Mouse (Mus musculus): Measurements from ENCODE around the gene Oaf. TPM values are rescaled to one million over a fixed set of nuclear protein-coding genes. Genes with fewer than 3 reads are reported as not detected.

Gene Oaf
- total and polyA plus RNA-seq, 3 experiments = 57.6 to 137 TPM; not detected in 1

GRCm38 (mm10) chr9:43237111-43237775 lies 2.5 kb downstream of the Oaf start:
- no peak overlapping the region for H3K27ac ChIP-seq (ENCODE audit: control insufficient read depth, low read depth, low read length)
- peak overlapping the region; percentile 17 for H3K9ac ChIP-seq (ENCODE audit: control insufficient read depth, low read depth, low read length, poor library complexity, severe bottlenecking)
- TF ChIP-seq ZNF384 (IDR thresholded peaks at IDR 0.05; ENCODE audit: low read depth, low read length) = no peak
- no peak for TF ChIP-seq MXI1 (IDR thresholded peaks at IDR 0.05; ENCODE audit: low read depth, low read length)
- TF ChIP-seq ETS1 (IDR thresholded peaks at IDR 0.05; ENCODE audit: low read depth, low read length) = no peak
- no peak for TF ChIP-seq POLR2AphosphoS5 (IDR thresholded peaks at IDR 0.05; ENCODE audit: borderline replicate concordance, low read depth, low read length)
- no peaks in the 10 kb centered on the region for H3K9me3 ChIP-seq (replicated peaks; ENCODE audit: insufficient read depth, low read length)
- peaks cover 23 to 66% of the 10 kb centered on the region in 2 experiments for H3K4me1 ChIP-seq (ENCODE audit: control insufficient read depth in 1 of 2, insufficient read depth in 2 of 2, low read length in 2 of 2)
- no peaks in the 10 kb centered on the region for H3K27me3 ChIP-seq (ENCODE audit: control insufficient read depth in 1 of 2, insufficient read depth in 2 of 2, low read length in 2 of 2)
- peaks cover 44% of the 10 kb centered on the region for H3K79me2 ChIP-seq (ENCODE audit: control insufficient read depth, insufficient read depth, low read length, poor library complexity)
- DNase-seq (ENCODE audit: low read depth, low spot score) = no peak
- H3K36me3 ChIP-seq (ENCODE audit: control insufficient read depth in 1 of 2, insufficient read depth in 2 of 2, low read length in 2 of 2) = peaks cover 0 to 68% of the 10 kb centered on the region in 2 experiments; a peak in 3 of 4 replicates
- peak overlapping the region in 1 of 2 experiments; percentile 74; a peak in 2 of 4 replicates for H3K4me3 ChIP-seq (ENCODE audit: control insufficient read depth in 1 of 2, insufficient read depth in 1 of 2, low read depth in 2 of 2, low read length in 2 of 2)

- H3K4me3 ChIP-seq (ENCODE audit: control insufficient read depth in 1 of 2, insufficient read depth in 1 of 2, low read depth in 2 of 2, low read length in 2 of 2) = no peak overlapping the region
Observed at GRCm38 (mm10) chr9:43236576-43236975, 3.1 kb downstream of the Oaf start.

GRCm38 (mm10) chr9:43236106-43236505 lies 3.6 kb downstream of the Oaf start:
- TF ChIP-seq ELF1 (IDR thresholded peaks at IDR 0.05; ENCODE audit: low read depth, low read length) (no peak), MAZ (IDR thresholded peaks at IDR 0.05; ENCODE audit: low read depth, low read length) (no peak), MAX (IDR thresholded peaks at IDR 0.05; ENCODE audit: low read length) (no peak), ZNF384 (IDR thresholded peaks at IDR 0.05; ENCODE audit: low read depth, low read length) (no peak), POLR2A (IDR thresholded peaks at IDR 0.05; ENCODE audit: control insufficient read depth in 1 of 2, insufficient read depth in 1 of 2, low read depth in 1 of 2, low read length in 2 of 2, poor library complexity in 1 of 2) (no peak), NELFE (IDR thresholded peaks at IDR 0.05; ENCODE audit: low read depth, low read length) (no peak), CTCF (IDR thresholded peaks at IDR 0.05 in 2 of 3, conservative IDR thresholded peaks at IDR 0.05 in 1 of 3; ENCODE audit: control insufficient read depth in 1 of 3, insufficient read depth in 1 of 3, low read depth in 2 of 3, low read length in 3 of 3, poor library complexity in 1 of 3, severe bottlenecking in 1 of 3) (no peak), ZKSCAN1 (IDR thresholded peaks at IDR 0.05; ENCODE audit: low read depth, low read length) (no peak)
- no peak for DNase-seq (ENCODE audit: low read depth, low spot score)
- peak overlapping the region; percentile 86 for H3K27ac ChIP-seq (ENCODE audit: control insufficient read depth, low read depth, low read length)
- peaks cover 54% of the 10 kb centered on the region for H3K79me2 ChIP-seq (ENCODE audit: control insufficient read depth, insufficient read depth, low read length, poor library complexity)
- H3K36me3 ChIP-seq (ENCODE audit: control insufficient read depth in 1 of 2, insufficient read depth in 2 of 2, low read length in 2 of 2) = peaks cover 0 to 58% of the 10 kb centered on the region in 2 experiments; a peak in 3 of 4 replicates
- no peaks in the 10 kb centered on the region for H3K27me3 ChIP-seq (ENCODE audit: control insufficient read depth in 1 of 2, insufficient read depth in 2 of 2, low read length in 2 of 2)
- no peak overlapping the region for H3K9ac ChIP-seq (ENCODE audit: control insufficient read depth, low read depth, low read length, poor library complexity, severe bottlenecking)
- H3K4me1 ChIP-seq (ENCODE audit: control insufficient read depth in 1 of 2, insufficient read depth in 2 of 2, low read length in 2 of 2) = peaks cover 17 to 59% of the 10 kb centered on the region in 2 experiments
- no peaks in the 10 kb centered on the region for H3K9me3 ChIP-seq (replicated peaks; ENCODE audit: insufficient read depth, low read length)
- no peak overlapping the region for H3K4me3 ChIP-seq (ENCODE audit: control insufficient read depth in 1 of 2, insufficient read depth in 1 of 2, low read depth in 2 of 2, low read length in 2 of 2)

More at GRCm38 (mm10) chr9:43236576-43236975, 3.1 kb downstream of the Oaf start:
- Histone ChIP-seq H3K9me3 (replicated peaks; ENCODE audit: insufficient read depth, low read length) (no peaks in the 10 kb centered on the region), H3K9ac (ENCODE audit: control insufficient read depth, low read depth, low read length, poor library complexity, severe bottlenecking) (no peak overlapping the region), H3K4me1 (ENCODE audit: control insufficient read depth in 1 of 2, insufficient read depth in 2 of 2, low read length in 2 of 2) (peaks cover 20 to 62% of the 10 kb centered on the region in 2 experiments), H3K36me3 (ENCODE audit: control insufficient read depth in 1 of 2, insufficient read depth in 2 of 2, low read length in 2 of 2) (peaks cover 0 to 62% of the 10 kb centered on the region in 2 experiments; a peak in 3 of 4 replicates), H3K79me2 (ENCODE audit: control insufficient read depth, insufficient read depth, low read length, poor library complexity) (peaks cover 51% of the 10 kb centered on the region), H3K27ac (ENCODE audit: control insufficient read depth, low read depth, low read length) (peak overlapping the region; percentile 86), H3K27me3 (ENCODE audit: control insufficient read depth in 1 of 2, insufficient read depth in 2 of 2, low read length in 2 of 2) (no peaks in the 10 kb centered on the region)
- TF ChIP-seq ETS1 (IDR thresholded peaks at IDR 0.05; ENCODE audit: low read depth, low read length) (no peak), MAX (IDR thresholded peaks at IDR 0.05; ENCODE audit: low read length) (no peak), NRF1 (IDR thresholded peaks at IDR 0.05; ENCODE audit: insufficient read depth, low read depth, low read length, poor library complexity, severe bottlenecking) (no peak), CHD2 (IDR thresholded peaks at IDR 0.05; ENCODE audit: low read length) (no peak), MXI1 (IDR thresholded peaks at IDR 0.05; ENCODE audit: low read depth, low read length) (no peak), ELF1 (IDR thresholded peaks at IDR 0.05; ENCODE audit: low read depth, low read length) (no peak), USF2 (IDR thresholded peaks at IDR 0.05; ENCODE audit: borderline replicate concordance in 1 of 2, insufficient read depth in 1 of 2, low read depth in 1 of 2, low read length in 2 of 2) (no peak), TAL1 (IDR thresholded peaks at IDR 0.05; ENCODE audit: low read length) (no peak)
- DNase-seq (ENCODE audit: low read depth, low spot score) = no peak

All from MEL (cell line).